Mouse (Mus musculus): Measurements from ENCODE around the gene Cyp4f15. TPM values are rescaled to one million over a fixed set of nuclear protein-coding genes. Genes with fewer than 3 reads are reported as not detected.

Cyp4f15 gene
- 7.7 and 8.4 TPM in 2 replicates for polyA plus RNA-seq (2012; rRNA removed)

- no peak for DNase-seq
- TF ChIP-seq POLR2A (IDR thresholded peaks at IDR 0.05; ENCODE audit: borderline replicate concordance, extremely low read depth, low read depth, low read length): no peak
- no peak for TF ChIP-seq CTCF (IDR thresholded peaks at IDR 0.05; ENCODE audit: insufficient read depth, low read length)
- 31% methylated on average over 7 of the region's 7 CpGs for WGBS
- Histone ChIP-seq H3K4me3 (replicated peaks; ENCODE audit: extremely low read depth, low read depth, low read length) (peak within 1 kb of the TSS; percentile 32), H3K4me1 (ENCODE audit: control insufficient read depth, insufficient read depth, low read length) (no peaks in the 10 kb centered on the region)
These were observed at the start of gene Cyp4f15 for GRCm38 (mm10) chr17:32685048-32685750. Cyp4f15 (plus strand) TSS chr17:32685627.

- 43% methylated on average over 3 of the region's 3 CpGs for WGBS
- Histone ChIP-seq H3K4me1 (ENCODE audit: control insufficient read depth, insufficient read depth, low read length) (no peaks in the 10 kb centered on the region), H3K4me3 (replicated peaks; ENCODE audit: extremely low read depth, low read depth, low read length) (no peak overlapping the region)
- no peak for DNase-seq
- TF ChIP-seq CTCF (IDR thresholded peaks at IDR 0.05; ENCODE audit: insufficient read depth, low read length): no peak
- no peak for TF ChIP-seq POLR2A (IDR thresholded peaks at IDR 0.05; ENCODE audit: borderline replicate concordance, extremely low read depth, low read depth, low read length)
These were observed 49.1 kb upstream of the Cyp4f15 start for GRCm38 (mm10) chr17:32636341-32636740.

- DNase-seq: no peak
- 67% methylated on average over 2 of the region's 2 CpGs for WGBS
- TF ChIP-seq POLR2A (IDR thresholded peaks at IDR 0.05; ENCODE audit: borderline replicate concordance, extremely low read depth, low read depth, low read length): no peak
- no peak for TF ChIP-seq CTCF (IDR thresholded peaks at IDR 0.05; ENCODE audit: insufficient read depth, low read length)
- H3K4me3 ChIP-seq (replicated peaks; ENCODE audit: extremely low read depth, low read depth, low read length): no peak overlapping the region
- no peaks in the 10 kb centered on the region for H3K4me1 ChIP-seq (ENCODE audit: control insufficient read depth, insufficient read depth, low read length)
These were observed 48.3 kb upstream of the Cyp4f15 start for GRCm38 (mm10) chr17:32637151-32637550.

GRCm38 (mm10) chr17:32646631-32647030 is 38.8 kb upstream of the Cyp4f15 start:
- WGBS: 76% methylated on average over 4 of the region's 4 CpGs
- TF ChIP-seq CTCF (IDR thresholded peaks at IDR 0.05; ENCODE audit: insufficient read depth, low read length) (no peak), POLR2A (IDR thresholded peaks at IDR 0.05; ENCODE audit: borderline replicate concordance, extremely low read depth, low read depth, low read length) (no peak)
- Histone ChIP-seq H3K4me1 (ENCODE audit: control insufficient read depth, insufficient read depth, low read length) (no peaks in the 10 kb centered on the region), H3K4me3 (replicated peaks; ENCODE audit: extremely low read depth, low read depth, low read length) (no peak overlapping the region)
- DNase-seq: no peak

GRCm38 (mm10) chr17:32653860-32654259 is 31.6 kb upstream of the Cyp4f15 start:
- no peak for DNase-seq
- TF ChIP-seq POLR2A (IDR thresholded peaks at IDR 0.05; ENCODE audit: borderline replicate concordance, extremely low read depth, low read depth, low read length) (no peak), CTCF (IDR thresholded peaks at IDR 0.05; ENCODE audit: insufficient read depth, low read length) (no peak)
- no peaks in the 10 kb centered on the region for H3K4me1 ChIP-seq (ENCODE audit: control insufficient read depth, insufficient read depth, low read length)
- no peak overlapping the region for H3K4me3 ChIP-seq (replicated peaks; ENCODE audit: extremely low read depth, low read depth, low read length)
- 92% methylated on average over 4 of the region's 4 CpGs for WGBS

GRCm38 (mm10) chr17:32657041-32657440 is 28.4 kb upstream of the Cyp4f15 start:
- 57% methylated on average over 3 of the region's 3 CpGs for WGBS
- TF ChIP-seq CTCF (IDR thresholded peaks at IDR 0.05; ENCODE audit: insufficient read depth, low read length) (no peak), POLR2A (IDR thresholded peaks at IDR 0.05; ENCODE audit: borderline replicate concordance, extremely low read depth, low read depth, low read length) (no peak)

GRCm38 (mm10) chr17:32658246-32658645 is 27.2 kb upstream of the Cyp4f15 start:
- TF ChIP-seq CTCF (IDR thresholded peaks at IDR 0.05; ENCODE audit: insufficient read depth, low read length) (no peak), POLR2A (IDR thresholded peaks at IDR 0.05; ENCODE audit: borderline replicate concordance, extremely low read depth, low read depth, low read length) (no peak)
- no peak overlapping the region for H3K4me3 ChIP-seq (replicated peaks; ENCODE audit: extremely low read depth, low read depth, low read length)
- H3K4me1 ChIP-seq (ENCODE audit: control insufficient read depth, insufficient read depth, low read length): no peaks in the 10 kb centered on the region
- 71% methylated on average over 1 of the region's 1 CpGs for WGBS
- no peak for DNase-seq

More at GRCm38 (mm10) chr17:32657041-32657440, 28.4 kb upstream of the Cyp4f15 start:
- H3K4me1 ChIP-seq (ENCODE audit: control insufficient read depth, insufficient read depth, low read length): no peaks in the 10 kb centered on the region
- H3K4me3 ChIP-seq (replicated peaks; ENCODE audit: extremely low read depth, low read depth, low read length): no peak overlapping the region
- DNase-seq: no peak

- no peaks in the 10 kb centered on the region for H3K4me1 ChIP-seq (ENCODE audit: control insufficient read depth, insufficient read depth, low read length)
- peak; percentile 12 for DNase-seq
- TF ChIP-seq CTCF (IDR thresholded peaks at IDR 0.05; ENCODE audit: insufficient read depth, low read length) (no peak), POLR2A (IDR thresholded peaks at IDR 0.05; ENCODE audit: borderline replicate concordance, extremely low read depth, low read depth, low read length) (no peak)
- no peak within 1 kb of the TSS for H3K4me3 ChIP-seq (replicated peaks; ENCODE audit: extremely low read depth, low read depth, low read length)
- WGBS: 19% methylated on average over 2 of the region's 2 CpGs
These were observed 26.7 kb upstream of the Cyp4f15 start, which contains the start of gene Cyp4f40 for GRCm38 (mm10) chr17:32658712-32659111. Cyp4f40 (plus strand) TSS chr17:32658900.

GRCm38 (mm10) chr17:32673976-32674375 is 11.5 kb upstream of the Cyp4f15 start:
- no peak for DNase-seq
- Histone ChIP-seq H3K4me1 (ENCODE audit: control insufficient read depth, insufficient read depth, low read length) (no peaks in the 10 kb centered on the region), H3K4me3 (replicated peaks; ENCODE audit: extremely low read depth, low read depth, low read length) (no peak overlapping the region)
- TF ChIP-seq CTCF (IDR thresholded peaks at IDR 0.05; ENCODE audit: insufficient read depth, low read length) (no peak), POLR2A (IDR thresholded peaks at IDR 0.05; ENCODE audit: borderline replicate concordance, extremely low read depth, low read depth, low read length) (no peak)
- WGBS: 64% methylated on average over 7 of the region's 7 CpGs

GRCm38 (mm10) chr17:32676040-32676635 is 9.3 kb upstream of the Cyp4f15 start:
- DNase-seq: no peak
- TF ChIP-seq POLR2A (IDR thresholded peaks at IDR 0.05; ENCODE audit: borderline replicate concordance, extremely low read depth, low read depth, low read length): no peak
- no peak for TF ChIP-seq CTCF (IDR thresholded peaks at IDR 0.05; ENCODE audit: insufficient read depth, low read length)
- H3K4me3 ChIP-seq (replicated peaks; ENCODE audit: extremely low read depth, low read depth, low read length): no peak overlapping the region
- no peaks in the 10 kb centered on the region for H3K4me1 ChIP-seq (ENCODE audit: control insufficient read depth, insufficient read depth, low read length)
- WGBS: 30% methylated on average over 21 of the region's 21 CpGs
